ENCODE assay signal across 11 mouse cellular contexts in the genomic region with DNA sequence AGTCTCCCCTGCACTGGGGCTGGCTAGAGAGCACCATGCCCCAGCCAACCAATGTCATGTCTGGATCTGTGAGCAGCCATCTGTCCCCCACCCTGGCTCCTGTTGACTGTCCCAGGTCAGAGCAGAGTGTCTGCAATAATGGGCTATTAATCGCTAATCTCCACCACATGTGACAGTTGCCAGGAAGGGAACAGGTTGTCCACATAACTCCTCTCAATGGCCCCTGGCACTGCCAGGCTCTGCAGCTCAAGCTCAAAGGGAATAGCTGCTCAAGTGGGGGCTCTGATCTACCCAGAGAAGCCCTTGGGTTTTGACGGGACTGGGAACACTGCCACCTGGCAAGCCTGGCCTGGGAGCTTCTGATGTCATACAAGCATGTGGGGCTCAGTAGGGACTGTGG.
DNase-seq lines count a peak whose midpoint lies in the region; ATAC-seq lines count a peak whose summit lies in the region.
"Had no signal": no experiment of that assay in that cellular context is flagged by ENCODE, and none has a peak within 500 bp of the region (broad histone marks: within the 10 kb centered on the region; RNA-seq: fewer than 3 reads in every experiment).

No protein-coding gene starts in this region.

- peak; percentile 89 for ATAC-seq in forebrain, embryonic 14.5 days
- ATAC-seq in forebrain, embryonic 12.5 days (ENCODE audit: low FRiP score) = no peak
- peak; percentile 86 for ATAC-seq in hindbrain, embryonic 16.5 days
- ATAC-seq: liver, embryonic 12.5 days had no signal

- H3K4me1 ChIP-seq in forebrain, embryonic 14.5 days (ENCODE audit: control insufficient read depth, insufficient read depth, low read length) = peaks cover 3% of the 10 kb centered on the region; the same call in 1 of the 2 replicates
- H3K4me1 ChIP-seq in forebrain, embryonic 12.5 days = no peaks in the 10 kb centered on the region; the same call in 1 of the 2 replicates
- peaks cover 4% of the 10 kb centered on the region for H3K4me1 ChIP-seq in hindbrain, embryonic 16.5 days (ENCODE audit: control insufficient read depth, insufficient read depth, low read depth, low read length)
- H3K4me1 ChIP-seq: liver, embryonic 12.5 days; megakaryocyte, embryonic 14.5 days had no signal

- H3K4me2 ChIP-seq in forebrain, embryonic 14.5 days (ENCODE audit: low read length) = no peak overlapping the region
- no peak overlapping the region for H3K4me2 ChIP-seq in forebrain, embryonic 12.5 days
- no peak overlapping the region for H3K4me2 ChIP-seq in hindbrain, embryonic 16.5 days (ENCODE audit: low read length)
- H3K4me2 ChIP-seq: liver, embryonic 12.5 days had no signal

- H3K36me3 ChIP-seq in forebrain, embryonic 14.5 days (ENCODE audit: control insufficient read depth, insufficient read depth, low read length) = no peaks in the 10 kb centered on the region
- H3K36me3 ChIP-seq in forebrain, embryonic 12.5 days (replicated peaks) = no peaks in the 10 kb centered on the region
- no peaks in the 10 kb centered on the region for H3K36me3 ChIP-seq in hindbrain, embryonic 16.5 days (ENCODE audit: control insufficient read depth, insufficient read depth, low read length)
- H3K36me3 ChIP-seq: liver, embryonic 12.5 days had no signal

- DNase-seq in forebrain, embryonic 14.5 days (ENCODE audit: low spot score) = peak; percentile 88
- DNase-seq in left cerebral cortex, postnatal 4 days = peak; percentile 92
- DNase-seq in left cerebral cortex, postnatal 36 days (ENCODE audit: low spot score in 2 of 2) = no peak
- DNase-seq in cerebellum, adult 9-10 months = peak; percentile 4
- no peak for DNase-seq in c-Kit-positive CD71-positive TER-119-positive erythroid progenitor cells, embryonic 14.5 days (ENCODE audit: low spot score)
- DNase-seq in urinary bladder, adult 18-20 months (ENCODE audit: low spot score in 2 of 2) = no peak
- DNase-seq: thymus, adult 2 months had no signal

- 0 out of 2 replicates have a peak overlapping the region, but pooled peaks have one; percentile 4 for H3K27ac ChIP-seq in forebrain, embryonic 14.5 days (ENCODE audit: low read depth, low read length)
- no peak overlapping the region for H3K27ac ChIP-seq in forebrain, embryonic 12.5 days
- no peak overlapping the region for H3K27ac ChIP-seq in hindbrain, embryonic 16.5 days (ENCODE audit: low read depth, low read length)
- H3K27ac ChIP-seq: liver, embryonic 12.5 days had no signal

- intact Hi-C loops in left cerebral cortex, postnatal 4 days (cut with DNase I) = no loop called here
- intact Hi-C loops in left cerebral cortex, postnatal 36 days (cut with DNase I) = no loop called here

- H3K4me3 ChIP-seq in forebrain, embryonic 14.5 days (ENCODE audit: low read depth, low read length) = no peak overlapping the region
- H3K4me3 ChIP-seq in forebrain, embryonic 12.5 days (replicated peaks) = no peak overlapping the region
- H3K4me3 ChIP-seq in hindbrain, embryonic 16.5 days (ENCODE audit: low read length) = no peak overlapping the region
- H3K4me3 ChIP-seq: liver, embryonic 12.5 days; megakaryocyte, embryonic 14.5 days had no signal

- H3K27me3 ChIP-seq in forebrain, embryonic 14.5 days (replicated peaks; ENCODE audit: control insufficient read depth, insufficient read depth, low read length) = no peaks in the 10 kb centered on the region
- peaks cover 20% of the 10 kb centered on the region for H3K27me3 ChIP-seq in forebrain, embryonic 12.5 days
- no peaks in the 10 kb centered on the region; the same call in 1 of the 2 replicates for H3K27me3 ChIP-seq in hindbrain, embryonic 16.5 days (replicated peaks; ENCODE audit: control insufficient read depth, insufficient read depth, low read length)
- H3K27me3 ChIP-seq: liver, embryonic 12.5 days; megakaryocyte, embryonic 14.5 days had no signal

- H3K9ac ChIP-seq in forebrain, embryonic 14.5 days (ENCODE audit: low read length) = no peak overlapping the region
- no peak overlapping the region for H3K9ac ChIP-seq in forebrain, embryonic 12.5 days
- no peak overlapping the region for H3K9ac ChIP-seq in hindbrain, embryonic 16.5 days (ENCODE audit: low read depth, low read length)
- H3K9ac ChIP-seq: liver, embryonic 12.5 days had no signal

- 32% methylated on average over 2 of the region's 2 CpGs for WGBS in forebrain, embryonic 14.5 days
- WGBS in forebrain, embryonic 12.5 days = 81% methylated on average over 2 of the region's 2 CpGs
- WGBS in hindbrain, embryonic 16.5 days = 45% methylated on average over 2 of the region's 2 CpGs

- no peaks in the 10 kb centered on the region for H3K9me3 ChIP-seq in forebrain, embryonic 14.5 days (replicated peaks; ENCODE audit: control insufficient read depth, low read length)
- H3K9me3 ChIP-seq in forebrain, embryonic 12.5 days = peaks cover 3% of the 10 kb centered on the region; the same call in 1 of the 2 replicates
- no peaks in the 10 kb centered on the region for H3K9me3 ChIP-seq in hindbrain, embryonic 16.5 days (ENCODE audit: control insufficient read depth, low read length)
- H3K9me3 ChIP-seq: liver, embryonic 12.5 days; megakaryocyte, embryonic 14.5 days had no signal

Comparison
In these comparisons a context has a peak if more than half of its experiments do, and no peak if none do; other contexts are left out.
1. DNase-seq: peak in forebrain, embryonic 14.5 days (single experiment), left cerebral cortex, postnatal 4 days (single experiment) and cerebellum, adult 9-10 months (single experiment); none in left cerebral cortex, postnatal 36 days (0 of 2), c-Kit-positive CD71-positive TER-119-positive erythroid progenitor cells, embryonic 14.5 days (single experiment) and urinary bladder, adult 18-20 months (0 of 2).